Mouse (Mus musculus) cerebellum, postnatal 4 days (tissue): ENCODE measurements around the gene Grrp1.

ENCODE experiments used
- DNase-seq, 2 experiments: peaks; one replicate each; pipeline ENCODE4 v3.0.0; 2022; ENCODE audit warnings: low spot score in 2 of 2, mixed read lengths in 1 of 2

The Grrp1 gene

DNA sequence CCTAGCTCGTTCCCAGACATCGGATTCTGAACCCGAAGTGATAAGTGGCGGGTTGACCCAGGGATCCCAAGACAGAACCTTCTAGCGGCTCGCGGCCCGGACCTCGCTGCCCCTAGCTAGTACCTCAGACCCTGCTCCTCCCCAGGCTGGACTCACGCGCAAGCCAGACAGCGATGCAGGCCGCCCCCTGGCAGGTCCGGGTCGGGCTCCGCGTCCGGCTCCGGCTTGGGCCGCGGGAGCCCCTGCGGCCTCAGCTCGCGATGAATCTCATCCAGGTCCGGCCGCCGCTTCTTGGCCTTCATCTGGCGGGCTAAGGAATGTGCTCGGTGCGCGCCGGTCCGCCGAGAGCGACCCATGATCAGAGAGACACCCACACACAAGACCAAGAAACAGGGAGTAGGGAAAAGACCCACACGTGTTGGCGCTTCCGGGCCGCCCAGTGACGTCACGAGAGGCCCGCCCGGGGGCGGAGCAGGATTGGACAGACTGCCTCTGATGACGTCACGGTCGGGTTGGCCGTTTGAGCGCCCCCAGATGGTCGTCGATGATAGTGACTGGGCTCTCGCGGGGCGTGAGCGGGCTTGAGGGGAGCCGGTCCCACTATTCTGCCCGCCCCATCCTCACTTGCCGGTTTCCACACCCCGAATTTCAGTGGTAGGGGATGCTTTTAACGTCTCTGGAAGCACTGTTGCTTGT is 8.6 kb downstream of the Grrp1 start, which contains the start of gene Zfp593:
Gene Zfp593, minus strand, starts transcription at position 445 of the 696 bp plus-strand sequence.
- peak; percentile 94 to 97 for DNase-seq

DNA sequence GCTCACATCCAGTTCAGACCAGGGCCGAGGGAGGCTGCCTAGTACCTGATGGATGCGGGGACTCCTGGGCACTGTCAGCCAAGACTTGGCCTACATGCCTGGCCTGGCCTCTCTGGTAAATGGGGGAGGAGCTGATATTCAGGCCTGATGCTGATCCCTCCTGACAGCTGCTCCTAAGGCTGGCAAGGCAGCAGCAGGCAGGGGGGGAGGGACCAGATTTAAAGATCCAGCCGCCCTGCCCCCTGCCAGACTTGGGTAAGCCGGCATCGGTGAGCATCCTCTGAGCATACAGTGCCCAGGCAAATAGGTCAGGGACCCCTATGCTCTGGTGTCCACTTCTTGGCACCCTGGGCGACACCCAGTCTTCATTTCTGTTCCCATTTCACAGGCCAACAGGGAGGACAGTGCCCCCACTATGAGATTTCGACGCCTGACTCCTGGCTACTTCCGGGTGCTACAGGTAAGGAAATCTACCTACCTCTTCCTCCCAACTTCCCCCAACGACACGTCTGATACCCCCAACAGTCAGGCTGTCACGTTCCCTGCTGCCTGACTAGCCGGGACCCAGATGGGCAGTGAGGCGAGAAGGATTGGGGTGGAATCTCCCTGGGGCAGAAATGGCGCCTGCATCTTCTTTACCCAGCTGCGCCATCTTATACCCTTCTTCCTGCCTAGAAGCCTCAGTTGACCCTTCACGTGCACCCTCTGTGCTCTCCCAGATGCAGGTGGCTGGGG is 10.2 kb downstream of the Grrp1 start, which contains the start of gene E130218I03Rik:
Gene E130218I03Rik, plus strand, starts transcription at position 147 of the 735 bp plus-strand sequence.
- DNase-seq, result peak in 1 of 2 experiments; percentile 42

DNA sequence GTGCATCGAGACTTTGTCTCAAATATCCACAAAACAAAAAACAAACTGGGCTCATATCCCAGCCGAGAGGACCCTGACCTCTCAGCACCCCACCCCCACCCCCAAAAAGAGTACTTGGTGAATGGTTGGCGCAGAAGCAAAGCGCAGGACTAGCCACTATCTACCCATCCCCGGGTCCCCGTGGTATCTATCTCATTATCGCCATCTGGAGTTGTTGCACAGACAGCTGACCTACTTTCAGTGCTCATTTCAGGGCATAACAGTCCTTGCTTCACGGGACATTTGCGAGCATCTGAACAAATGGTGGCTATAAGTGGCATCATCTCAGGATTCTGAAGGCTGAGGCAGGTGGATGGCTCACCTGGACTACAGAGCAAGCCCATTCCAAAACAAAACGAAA is 15.2 kb downstream of the Grrp1 start:
- DNase-seq, result no peak

DNA sequence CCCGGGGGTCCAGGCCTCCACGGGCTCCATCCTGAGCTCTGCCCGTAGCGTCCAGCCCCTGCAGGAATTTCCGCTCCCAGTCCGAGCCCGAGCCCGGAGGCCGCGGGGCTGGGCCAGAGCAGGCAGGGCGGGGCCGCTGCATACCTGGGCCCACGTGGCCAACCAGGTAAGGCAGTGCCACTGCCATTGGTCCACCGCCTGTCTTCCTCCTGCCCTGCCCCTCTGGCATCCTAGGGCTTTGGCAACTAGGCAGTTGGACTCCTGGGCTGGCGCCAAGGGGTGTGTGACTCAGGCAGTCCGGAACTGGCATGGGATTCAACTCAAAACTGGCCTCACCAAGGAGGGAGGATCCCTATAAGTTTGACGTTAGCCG is 15.6 kb downstream of the Grrp1 start, which contains the start of gene Cnksr1:
Gene Cnksr1, minus strand, starts transcription at position 121 of the 373 bp plus-strand sequence.
- DNase-seq, result peak in 1 of 2 experiments; percentile 55

DNA sequence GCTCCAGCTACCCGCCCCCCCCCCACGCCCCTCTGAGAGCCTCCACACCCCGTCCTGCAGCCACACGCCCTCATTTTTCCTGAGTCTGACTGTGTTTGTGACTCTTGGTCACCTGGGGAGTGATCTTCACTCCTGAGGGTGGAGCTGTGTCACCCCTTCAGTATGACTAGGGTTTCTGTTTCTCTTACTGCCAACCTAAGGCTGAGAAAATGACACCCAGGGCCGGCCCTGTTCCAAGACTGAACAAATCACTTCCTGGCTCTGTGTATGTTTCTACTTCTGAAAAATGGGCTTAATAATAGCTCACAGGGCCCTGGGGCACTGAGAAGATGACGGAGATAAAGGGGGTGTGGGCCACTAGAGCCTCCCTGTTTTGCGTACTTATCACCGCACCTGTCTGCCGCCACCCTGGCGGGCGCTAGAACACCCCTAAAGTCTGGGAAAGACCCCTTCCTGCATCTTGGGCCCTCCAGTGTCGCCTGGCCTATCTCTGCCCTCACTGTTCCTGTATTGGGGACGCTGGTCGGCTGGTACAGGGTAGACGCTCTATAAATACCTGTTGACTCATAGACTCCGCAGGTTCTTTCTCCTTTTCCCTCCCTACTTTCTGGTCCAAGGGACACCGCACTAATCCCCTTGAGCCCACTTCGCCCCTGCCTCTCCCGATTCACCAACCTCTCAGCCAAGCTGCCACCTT is 16.2 kb downstream of the Grrp1 start:
- DNase-seq, result no peak

DNA sequence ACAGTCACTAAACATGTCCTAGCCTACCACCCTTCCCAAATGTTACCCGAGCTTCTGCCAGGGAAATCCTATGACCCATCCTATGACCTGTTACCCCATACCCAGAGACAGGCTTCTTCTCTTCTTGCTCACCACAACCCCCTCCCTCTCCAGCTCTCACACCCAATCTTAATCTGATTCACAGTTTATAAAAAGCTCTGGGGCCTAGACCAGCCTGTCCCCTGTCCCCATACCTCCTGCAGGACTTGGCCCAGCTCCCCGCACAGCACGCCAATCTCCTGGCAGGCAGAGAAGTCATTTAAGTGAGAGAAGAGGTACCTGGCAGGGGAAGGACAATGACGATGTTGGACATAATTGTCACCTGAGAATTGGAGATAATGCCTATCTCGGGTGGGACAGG is 19.0 kb downstream of the Grrp1 start:
- no peak for DNase-seq

DNA sequence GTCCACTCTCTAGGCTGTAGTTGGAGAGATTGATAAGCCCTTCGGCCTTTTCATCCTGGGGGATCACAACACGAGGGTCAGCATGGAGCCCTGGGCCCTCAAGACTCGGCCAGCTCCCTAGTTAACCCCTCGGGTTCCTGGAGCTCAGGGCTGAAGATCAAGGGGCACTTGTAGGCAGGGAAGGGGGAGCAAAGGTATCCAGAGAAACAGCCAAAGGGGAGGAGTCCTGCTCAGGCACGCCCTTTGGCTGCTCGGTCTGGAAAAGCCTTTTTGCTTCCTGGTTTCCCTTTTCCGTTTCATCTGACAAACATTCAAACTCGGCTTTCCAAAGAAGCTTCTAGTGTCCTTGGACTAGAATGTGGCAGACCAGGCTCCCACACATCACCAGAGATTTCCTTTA is 23.5 kb downstream of the Grrp1 start:
- no peak for DNase-seq

DNA sequence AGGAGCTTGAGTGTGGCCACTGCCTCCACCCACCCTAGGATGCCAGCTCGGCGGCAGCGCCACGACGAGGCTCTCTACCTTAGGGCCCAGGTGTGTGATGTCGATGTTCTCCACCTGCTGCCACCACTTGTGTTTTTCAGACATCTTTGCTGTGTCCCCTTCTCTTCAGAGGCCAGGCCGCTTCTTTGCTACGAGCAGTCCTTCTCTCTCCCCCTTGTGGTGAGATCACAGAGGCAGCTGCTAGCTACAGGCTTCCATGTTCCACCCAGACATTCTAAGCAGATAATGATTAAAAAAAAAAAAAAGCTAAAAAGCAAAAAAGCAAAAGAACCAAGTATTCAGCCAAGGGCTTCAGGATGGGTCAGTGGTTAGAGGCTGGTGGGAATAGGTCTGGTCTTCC is 26.7 kb downstream of the Grrp1 start, which contains the start of gene Catsper4:
Gene Catsper4, minus strand, starts transcription at position 190 of the 400 bp plus-strand sequence.
- no peak for DNase-seq

DNA sequence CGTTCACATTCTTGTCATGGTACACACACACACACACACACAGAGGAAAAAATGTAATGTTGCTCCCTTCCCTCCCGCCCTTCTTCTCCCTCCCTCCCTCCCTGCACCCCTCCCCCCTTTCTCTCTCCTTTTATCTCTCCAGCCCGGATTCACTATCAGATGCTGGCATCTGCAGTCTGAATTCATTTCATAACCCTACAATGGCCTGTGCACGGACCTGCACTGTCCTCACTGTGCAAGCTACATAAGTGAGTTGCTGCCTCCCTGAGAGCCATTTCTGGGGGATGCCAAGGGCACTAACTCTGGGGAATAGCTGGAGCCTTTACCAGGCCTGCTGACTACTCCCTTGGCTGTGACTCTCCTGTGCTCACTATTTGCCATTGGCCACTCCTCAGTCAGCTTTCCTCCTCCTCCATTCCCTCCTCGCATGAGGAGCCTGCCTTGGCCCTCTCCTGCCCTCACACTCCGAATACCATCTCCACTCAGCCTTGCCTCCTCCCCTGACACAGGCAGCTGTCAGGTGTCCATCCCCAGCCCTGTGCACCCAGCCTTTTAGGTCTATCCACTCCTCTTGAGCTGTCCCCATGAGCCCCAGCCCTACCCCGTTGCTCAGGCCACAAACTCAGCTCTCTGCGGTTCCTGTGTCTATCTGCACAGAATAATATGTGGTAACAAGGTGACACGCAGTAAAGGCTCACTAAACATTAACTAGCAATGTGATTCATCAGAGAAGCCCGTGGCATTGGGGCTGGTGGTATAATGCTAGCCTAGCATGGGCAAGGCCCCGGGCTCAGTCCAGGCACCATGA is 30.9 kb downstream of the Grrp1 start:
- DNase-seq, result no peak

DNA sequence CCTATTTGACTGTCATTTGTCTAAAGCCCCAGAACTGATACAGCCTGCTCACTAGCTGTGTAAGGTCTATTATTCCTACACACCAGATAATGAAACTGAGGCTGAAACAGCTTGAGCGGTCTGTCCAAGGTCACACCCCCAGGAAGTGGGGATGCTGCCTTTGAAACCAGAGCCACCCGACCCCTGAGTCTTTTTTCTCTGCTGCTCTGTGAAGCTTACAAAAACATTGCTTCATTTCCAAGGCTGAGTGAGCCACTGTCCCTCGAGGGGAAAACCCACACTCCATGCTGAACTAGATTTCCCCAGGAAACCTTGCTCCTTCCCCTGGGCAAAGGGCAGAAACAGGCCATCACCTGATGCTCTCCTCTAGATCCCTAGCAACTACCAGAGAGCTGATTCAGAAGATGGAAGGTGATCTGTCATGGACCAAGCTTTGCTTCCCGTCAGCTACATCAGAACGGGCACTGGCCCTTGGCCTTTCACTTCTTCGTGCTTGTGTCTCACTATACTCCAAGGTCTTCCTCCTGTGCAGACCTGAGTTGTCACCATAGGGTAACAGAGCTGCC is 47.3 kb downstream of the Grrp1 start:
- DNase-seq, result no peak

DNA sequence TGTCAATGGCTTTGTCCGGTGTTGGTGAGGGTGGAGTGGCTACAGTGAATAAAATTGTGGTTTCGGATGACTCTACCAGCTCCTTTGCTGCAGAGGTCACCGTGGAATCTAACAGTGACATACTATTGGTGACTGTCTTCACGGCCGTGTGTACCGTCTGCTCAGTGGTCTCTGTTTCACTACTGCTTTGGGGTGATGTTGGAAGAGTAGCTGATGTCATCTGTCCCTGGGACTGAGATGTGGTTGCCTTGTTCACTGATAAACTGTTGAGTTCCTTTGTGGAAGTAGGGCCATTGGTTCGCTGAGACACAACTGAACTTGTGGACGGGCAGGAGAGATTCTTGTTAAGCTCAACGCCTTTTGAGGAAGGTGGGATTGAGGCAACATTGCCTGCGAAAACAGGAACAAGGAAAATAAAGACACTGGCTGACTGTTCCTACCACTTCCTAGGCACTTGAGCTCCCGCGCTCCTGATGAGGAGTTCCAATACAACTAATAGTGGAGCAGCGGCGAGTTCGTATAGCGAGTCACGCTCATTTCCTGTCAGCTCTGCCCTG is 50.5 kb downstream of the Grrp1 start:
- DNase-seq, result no peak

DNA sequence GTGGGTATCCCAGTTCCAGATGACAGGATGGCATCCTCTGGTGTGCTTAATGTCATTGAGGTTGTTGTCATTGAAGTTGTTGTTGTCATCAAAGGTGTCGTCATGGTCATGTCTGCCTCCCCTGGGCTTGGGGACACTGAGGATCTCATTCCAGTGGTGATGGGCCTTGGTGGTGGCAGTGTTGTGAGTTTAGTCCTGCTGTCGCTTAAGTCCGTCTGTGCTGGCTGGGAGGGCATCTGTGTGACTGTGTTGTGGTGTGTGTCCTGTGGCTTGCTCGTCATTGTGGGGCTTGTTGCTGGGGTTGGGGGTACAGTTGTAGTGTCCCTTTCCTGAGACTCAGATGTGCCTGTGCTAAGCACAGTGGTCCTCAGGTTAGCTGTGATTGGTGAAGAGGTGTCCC is 51.0 kb downstream of the Grrp1 start, which contains the start of gene Gm7534:
Gene Gm7534, minus strand, starts transcription at position 101 of the 400 bp plus-strand sequence.
- no peak for DNase-seq
